Mouse (Mus musculus) thymus, adult 2 months (tissue): ENCODE data around the gene Mterf1b.

Experiments
- CTCF ChIP-seq: fragments of 200-500 bp; IDR thresholded peaks from 2 replicates; pipeline ENCODE4 v1.5.1; 2012; ENCODE audit warnings: mild to moderate bottlenecking, control low read depth, low read length, moderate library complexity, borderline replicate concordance; ENCODE audit not compliant: control insufficient read depth, poor library complexity, insufficient read depth; ENCODE audit errors: extremely low read depth
- POLR2A ChIP-seq: fragments of 200-500 bp; IDR thresholded peaks from 2 replicates; pipeline ENCODE4 v1.6.1; 2012; ENCODE audit warnings: mild to moderate bottlenecking, low read length, control low read depth, moderate library complexity; ENCODE audit not compliant: control insufficient read depth, poor library complexity, insufficient read depth; ENCODE audit errors: extremely low read depth

DNA sequence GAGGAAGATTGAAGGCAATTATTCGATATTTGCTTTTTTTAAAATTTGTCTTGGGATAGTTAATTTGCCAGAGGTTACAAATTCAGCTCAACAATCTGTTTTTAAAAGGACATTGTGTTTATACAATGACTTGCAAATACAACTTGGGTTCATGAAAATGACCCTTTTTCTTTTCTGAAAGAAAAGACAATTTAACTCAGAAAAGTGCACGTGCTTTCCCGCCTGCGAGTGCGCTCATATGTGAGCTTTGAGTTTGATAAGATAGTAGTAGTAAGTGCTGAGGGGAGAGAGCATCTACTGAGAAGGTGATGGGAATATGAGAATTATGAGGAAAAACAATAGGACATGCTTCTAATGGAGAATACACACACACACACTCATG is 1.1 kb downstream of the Mterf1b start:
- TF ChIP-seq POLR2A = no peak
- TF ChIP-seq CTCF = no peak
